Mouse (Mus musculus): Measurements from ENCODE around the gene Rundc3a.

The Rundc3a gene

DNA sequence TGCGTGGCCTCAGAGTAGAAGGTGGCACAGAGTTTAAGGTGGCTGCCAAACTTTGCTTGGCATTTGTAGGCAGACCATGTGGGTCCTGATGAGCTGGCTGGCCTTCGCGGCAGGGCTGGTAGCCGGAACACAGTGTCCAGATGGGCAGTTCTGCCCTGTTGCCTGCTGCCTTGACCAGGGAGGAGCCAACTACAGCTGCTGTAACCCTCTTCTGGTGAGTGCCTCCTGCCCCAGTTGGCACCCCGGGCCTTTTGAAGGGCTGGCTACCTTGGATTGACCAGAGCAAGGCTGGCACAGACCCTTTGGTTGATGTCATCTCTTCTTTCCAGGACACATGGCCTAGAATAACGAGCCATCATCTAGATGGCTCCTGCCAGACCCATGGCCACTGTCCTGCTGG, 39.7 kb downstream of the Rundc3a start:
- no peak for DNase-seq (ENCODE audit: low read depth, low spot score)

DNA sequence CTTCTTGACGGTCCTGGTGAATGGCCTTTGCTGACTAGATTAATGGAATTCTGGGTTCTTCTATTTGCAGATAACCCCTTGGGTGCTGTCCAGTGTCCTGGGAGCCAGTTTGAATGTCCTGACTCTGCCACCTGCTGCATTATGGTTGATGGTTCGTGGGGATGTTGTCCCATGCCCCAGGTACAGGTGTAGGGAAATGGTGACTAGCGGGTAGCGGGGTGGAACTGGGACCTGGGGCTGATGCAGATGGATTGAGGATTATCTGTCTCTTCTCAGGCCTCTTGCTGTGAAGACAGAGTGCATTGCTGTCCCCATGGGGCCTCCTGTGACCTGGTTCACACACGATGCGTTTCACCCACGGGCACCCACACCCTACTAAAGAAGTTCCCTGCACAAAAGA, 40.7 kb downstream of the Rundc3a start:
- DNase-seq (ENCODE audit: low read depth, low spot score): no peak

DNA sequence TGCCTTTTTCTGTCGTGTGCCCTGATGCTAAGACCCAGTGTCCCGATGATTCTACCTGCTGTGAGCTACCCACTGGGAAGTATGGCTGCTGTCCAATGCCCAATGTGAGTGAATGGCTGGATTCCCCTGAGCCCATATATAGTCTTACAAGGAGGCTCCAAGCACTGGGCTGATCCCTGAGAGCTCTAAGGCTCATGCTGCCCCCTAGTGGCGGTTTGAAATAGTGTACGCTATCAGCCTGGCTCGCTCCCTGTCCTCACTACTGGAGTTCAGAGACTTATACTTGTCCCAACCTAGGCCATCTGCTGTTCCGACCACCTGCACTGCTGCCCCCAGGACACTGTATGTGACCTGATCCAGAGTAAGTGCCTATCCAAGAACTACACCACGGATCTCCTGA, 41.2 kb downstream of the Rundc3a start:
- no peak for DNase-seq (ENCODE audit: low read depth, low spot score)

DNA sequence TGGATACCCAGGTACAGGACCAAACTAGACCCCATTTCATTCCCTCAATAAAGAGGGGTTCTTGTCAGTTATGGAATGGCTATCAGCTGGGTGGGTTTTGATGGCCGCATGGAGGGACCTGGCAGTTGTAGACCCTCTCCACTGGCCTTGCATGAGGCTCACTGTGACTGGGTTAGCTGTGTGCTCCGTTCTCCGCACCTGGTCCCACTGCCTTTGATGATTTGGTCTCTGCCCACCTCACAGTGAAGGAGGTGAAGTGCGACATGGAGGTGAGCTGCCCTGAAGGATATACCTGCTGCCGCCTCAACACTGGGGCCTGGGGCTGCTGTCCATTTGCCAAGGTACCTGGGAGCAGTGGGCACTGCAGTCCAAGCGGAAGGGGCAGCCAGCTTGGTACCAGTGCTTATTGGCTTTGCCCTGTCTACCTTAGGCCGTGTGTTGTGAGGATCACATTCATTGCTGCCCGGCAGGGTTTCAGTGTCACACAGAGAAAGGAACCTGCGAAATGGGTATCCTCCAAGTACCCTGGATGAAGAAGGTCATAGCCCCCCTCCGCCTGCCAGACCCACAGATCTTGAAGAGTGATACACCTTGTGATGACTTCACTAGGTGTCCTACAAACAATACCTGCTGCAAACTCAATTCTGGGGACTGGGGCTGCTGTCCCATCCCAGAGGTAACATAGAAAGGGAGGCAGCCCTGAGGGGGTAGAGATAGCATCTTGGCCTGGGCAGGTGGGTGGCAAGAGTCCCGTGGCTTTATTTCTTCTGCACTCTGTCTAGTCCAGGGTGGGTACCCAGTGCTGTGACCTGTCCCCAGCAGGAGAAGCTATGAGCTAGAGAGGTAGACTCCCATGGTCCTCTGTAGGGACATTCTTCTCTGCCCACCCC, 41.9 kb downstream of the Rundc3a start:
- no peak for DNase-seq (ENCODE audit: low read depth, low spot score)

DNA sequence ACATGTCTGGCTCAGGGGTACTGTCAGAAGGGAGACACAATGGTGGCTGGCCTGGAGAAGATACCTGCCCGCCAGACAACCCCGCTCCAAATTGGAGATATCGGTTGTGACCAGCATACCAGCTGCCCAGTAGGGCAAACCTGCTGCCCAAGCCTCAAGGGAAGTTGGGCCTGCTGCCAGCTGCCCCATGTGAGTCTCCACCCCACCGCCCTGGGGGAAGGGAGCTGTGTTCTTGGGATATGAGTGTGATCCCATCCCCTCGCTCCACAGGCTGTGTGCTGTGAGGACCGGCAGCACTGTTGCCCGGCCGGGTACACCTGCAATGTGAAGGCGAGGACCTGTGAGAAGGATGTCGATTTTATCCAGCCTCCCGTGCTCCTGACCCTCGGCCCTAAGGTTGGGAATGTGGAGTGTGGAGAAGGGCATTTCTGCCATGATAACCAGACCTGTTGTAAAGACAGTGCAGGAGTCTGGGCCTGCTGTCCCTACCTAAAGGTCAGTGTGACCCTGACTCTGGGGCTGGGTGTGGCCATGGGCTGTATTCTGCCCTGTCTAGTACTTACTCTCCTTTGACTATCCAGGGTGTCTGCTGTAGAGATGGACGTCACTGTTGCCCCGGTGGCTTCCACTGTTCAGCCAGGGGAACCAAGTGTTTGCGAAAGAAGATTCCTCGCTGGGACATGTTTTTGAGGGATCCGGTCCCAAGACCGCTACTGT, 42.7 kb downstream of the Rundc3a start:
- DNase-seq (ENCODE audit: low read depth, low spot score): no peak

DNA sequence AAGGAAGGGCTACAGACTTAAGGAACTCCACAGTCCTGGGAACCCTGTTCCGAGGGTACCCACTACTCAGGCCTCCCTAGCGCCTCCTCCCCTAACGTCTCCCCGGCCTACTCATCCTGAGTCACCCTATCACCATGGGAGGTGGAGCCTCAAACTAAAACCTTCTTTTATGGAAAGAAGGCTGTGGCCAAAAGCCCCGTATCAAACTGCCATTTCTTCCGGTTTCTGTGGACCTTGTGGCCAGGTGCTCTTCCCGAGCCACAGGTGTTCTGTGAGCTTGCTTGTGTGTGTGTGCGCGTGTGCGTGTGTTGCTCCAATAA, 43.2 kb downstream of the Rundc3a start:
- no peak for DNase-seq (ENCODE audit: low read depth, low spot score)

DNA sequence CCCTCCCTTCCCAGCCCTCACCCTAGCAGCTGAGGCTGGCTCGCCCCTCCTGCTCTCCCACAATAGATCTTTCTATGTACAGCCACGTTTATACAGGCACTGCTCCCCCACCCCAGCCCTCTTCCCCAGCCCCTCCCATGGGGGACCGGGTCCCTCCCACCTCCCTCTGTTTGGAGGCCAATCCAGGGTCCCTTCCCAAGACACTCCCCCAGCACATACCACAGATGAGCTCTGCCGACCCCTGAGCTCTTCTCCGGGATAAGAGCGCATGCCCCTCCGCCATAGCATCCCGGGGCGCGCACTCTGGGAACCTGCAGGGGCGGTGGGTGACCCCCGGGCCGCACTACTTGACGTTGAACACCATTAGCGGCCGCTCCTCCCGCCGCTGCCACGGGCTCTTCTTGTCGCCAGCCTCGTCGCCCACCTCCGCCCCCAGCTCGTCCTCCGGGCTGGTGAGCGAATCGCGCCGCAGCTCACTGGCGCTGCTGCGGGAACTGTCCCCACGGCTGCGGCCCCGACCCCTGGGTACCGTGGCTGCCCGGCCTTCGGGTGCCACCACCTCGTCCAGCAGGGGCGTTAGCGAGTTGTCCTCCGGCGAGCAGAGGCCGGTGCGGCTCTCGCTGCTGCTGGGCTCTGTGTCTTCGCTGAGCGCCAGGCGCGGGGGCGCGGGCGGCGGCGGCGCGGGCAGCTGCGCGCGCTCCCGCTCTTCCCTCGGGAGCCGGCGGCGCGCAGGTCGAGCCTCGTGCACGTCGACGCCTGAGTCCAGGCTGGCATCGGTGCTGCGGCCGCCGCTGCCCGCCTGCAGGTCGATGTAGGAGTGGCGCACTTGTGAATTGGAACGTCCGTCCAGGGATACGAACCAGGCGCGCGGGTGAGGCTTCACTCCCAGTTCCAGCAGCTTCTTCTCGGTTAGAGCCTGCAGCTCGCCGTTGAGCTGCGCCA, 44.2 kb downstream of the Rundc3a start:
- DNase-seq (ENCODE audit: low read depth, low spot score): no peak

DNA sequence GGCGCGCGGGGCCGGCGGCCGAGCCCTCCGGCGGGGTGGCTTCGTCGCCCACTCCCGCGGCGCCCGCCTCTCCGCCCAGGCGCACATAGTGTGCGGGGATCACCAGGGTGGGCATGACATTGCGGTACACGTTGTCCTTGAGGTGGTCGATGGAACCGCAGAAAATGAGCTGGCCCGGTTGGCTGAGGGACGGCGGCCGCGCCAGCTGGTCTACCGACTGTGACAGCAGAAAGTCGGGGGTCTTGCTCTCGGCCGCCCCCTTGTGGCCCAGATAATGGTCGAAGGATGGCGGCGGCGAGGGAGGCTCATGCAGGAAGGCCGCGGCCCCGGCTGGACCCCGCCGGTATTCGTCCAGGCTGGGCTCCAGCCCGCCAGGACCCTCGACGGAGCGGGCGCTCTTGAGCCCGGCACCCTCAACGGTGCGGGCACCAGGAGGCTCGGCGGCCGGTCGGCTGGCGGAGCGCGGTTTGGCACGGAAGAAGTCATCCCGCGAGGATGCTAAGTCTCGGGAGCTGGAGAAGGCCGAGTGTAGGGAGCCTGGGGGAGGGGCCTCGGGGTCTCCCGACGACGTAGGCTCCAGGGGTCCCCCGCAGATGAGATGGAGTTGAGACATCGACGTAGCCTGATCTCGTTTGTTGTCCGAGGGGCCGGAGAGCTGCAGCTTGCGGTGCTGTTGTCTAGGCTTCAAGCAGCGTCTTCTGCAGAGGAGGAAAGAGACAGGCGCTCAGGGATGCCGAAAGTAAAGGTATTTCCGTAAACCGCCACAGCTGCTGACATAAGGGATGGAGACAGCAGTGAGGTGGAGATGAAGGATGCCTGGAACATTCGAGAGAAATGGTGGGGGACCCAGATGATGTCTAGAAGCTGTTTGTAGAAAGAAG, 45.2 kb downstream of the Rundc3a start:
- DNase-seq (ENCODE audit: low read depth, low spot score): no peak

DNA sequence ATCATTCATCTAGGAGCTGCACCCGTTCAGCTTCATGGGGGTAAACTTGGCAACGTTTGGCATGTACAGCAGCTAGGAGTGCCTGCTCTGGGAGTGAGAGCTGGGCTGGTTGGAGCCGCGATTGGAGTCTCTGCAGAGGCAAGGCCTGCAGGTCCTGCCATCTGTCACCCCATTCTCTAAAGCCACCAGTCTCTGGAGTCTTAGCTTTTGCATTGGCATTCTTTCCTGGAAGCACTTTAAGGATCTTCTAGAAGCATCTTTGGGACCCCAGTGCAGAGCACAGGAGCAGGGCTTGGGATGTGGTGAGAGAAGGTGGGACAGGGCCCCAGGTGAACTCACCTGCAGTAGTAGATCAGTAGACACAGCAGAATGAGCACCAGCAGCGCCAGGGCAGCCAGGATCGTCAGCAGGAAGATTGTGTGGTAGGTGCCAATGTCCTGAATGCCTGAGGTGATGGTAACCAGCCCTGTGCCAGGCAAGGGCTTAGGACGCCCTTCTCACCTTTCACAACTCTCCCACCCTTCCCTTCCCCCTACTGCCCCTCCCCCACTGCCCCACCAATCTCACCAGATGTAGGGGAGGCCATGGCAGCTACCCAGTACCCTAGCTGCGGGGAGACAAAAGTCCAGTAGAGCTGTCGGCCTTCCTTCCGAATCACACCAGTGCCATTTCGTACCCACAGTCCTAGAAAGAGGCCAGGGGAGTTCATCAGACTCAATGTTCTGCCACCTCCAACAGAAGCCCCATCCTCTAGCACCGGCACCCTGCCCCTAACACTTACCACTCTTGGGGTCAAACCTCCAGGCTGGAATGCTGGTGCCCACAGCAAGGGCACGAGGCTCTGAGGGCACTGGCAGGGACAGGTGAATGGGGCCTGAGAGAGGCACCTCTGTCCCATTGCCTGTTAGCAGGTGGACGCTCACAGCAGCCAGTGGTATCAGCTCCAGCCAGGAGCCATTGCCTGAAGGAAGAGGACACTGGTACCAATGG, 46.2 kb downstream of the Rundc3a start:
- no peak for DNase-seq (ENCODE audit: low read depth, low spot score)

DNA sequence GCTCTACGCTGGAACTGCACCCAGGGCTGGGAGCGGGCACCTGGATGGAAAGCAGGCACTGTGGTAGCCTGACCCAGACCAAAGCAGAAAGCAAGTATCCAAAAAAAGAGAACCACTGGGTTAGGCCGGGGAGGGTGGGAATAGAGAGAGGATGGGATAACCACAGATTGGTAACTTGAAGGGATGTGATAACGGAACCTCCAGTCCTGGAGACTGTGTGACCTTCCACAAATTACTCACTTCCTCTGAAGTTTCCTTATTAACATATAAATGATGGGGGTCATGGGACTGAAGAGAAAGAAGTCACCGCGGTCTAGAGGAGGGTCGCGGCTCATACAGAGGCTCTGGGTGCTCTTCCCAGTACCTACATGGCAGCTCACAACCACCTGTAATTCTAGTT, 47.1 kb downstream of the Rundc3a start:
- DNase-seq (ENCODE audit: low read depth, low spot score): no peak

DNA sequence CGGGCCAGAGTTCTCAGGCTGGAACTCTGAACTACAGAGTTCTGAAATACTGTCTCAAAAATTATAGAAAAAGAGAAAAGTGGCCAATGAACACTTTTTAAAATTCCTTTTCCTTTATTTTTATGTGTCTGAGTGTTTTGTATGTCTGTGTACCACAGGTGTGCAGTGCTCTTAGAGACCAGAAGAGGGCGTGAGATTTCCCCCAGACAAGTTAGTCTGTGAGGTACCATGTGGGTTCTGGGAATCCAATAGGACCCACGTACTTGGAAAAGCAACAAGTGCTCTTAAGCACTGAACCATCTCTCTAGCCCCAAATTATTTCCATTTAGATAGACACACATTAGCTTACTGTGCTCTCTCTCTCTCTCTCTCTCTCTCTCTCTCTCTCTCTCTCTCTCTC, 48.2 kb downstream of the Rundc3a start:
- no peak for DNase-seq (ENCODE audit: low read depth, low spot score)

DNA sequence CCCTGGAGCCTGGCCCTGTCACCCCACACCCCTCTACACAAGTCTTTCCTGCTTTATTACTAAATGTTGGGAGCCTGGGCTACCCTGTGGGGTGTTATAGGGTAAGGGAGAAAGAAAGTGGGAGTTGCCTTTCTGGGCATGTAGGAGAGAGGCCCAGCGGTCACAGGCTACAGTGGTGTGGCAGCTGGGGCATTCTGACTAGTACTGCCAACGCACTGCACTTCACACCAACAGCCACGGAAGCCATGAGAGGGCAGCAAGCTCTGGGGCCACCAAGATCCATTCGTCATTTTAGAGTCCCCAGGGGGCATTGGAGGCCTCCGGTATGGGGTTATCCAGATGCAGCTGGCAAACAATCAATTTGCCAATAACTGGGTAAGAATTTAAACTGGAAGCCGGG, 48.9 kb downstream of the Rundc3a start:
- DNase-seq (ENCODE audit: low read depth, low spot score): no peak

DNA sequence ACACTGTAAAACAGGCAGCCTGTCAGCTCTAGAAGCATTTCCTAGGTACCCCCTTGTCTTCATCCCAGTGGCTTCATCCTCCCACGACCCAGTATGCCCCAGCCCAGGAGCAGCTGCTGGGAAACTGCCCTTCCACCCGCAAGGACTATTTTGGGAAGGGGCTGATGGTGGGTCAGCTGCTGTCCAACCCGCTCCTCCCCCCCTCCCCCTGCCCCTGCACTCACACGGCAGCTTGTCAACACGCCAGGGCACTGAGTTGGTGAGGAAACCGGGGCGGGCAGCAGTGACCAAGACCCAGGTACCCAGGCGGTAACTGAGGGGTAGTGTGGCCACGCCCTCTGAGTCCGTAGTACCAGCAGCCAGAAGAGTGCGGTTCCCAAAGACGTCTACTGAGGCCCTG, 50.5 kb downstream of the Rundc3a start:
- no peak for DNase-seq (ENCODE audit: low read depth, low spot score)

DNA sequence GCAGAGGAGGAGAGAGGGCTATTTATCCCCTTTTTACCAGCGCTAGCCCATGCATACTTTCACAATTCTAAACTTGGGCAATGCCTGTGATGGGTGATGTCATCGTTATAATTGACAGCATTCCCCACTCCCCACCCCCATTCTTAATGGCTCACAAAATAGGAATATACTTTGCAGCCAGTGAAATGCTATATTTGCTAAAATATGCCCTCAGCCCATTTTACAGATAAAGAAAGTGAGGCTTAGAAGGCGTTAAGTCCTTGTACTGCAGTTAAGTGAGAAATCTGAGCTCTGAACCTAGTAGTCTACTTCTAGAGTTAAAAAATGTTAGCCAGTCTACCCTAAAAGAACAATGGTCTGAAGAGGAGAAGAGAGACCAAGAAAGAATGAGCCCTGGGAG, 51.1 kb downstream of the Rundc3a start:
- no peak for DNase-seq (ENCODE audit: low read depth, low spot score)

DNA sequence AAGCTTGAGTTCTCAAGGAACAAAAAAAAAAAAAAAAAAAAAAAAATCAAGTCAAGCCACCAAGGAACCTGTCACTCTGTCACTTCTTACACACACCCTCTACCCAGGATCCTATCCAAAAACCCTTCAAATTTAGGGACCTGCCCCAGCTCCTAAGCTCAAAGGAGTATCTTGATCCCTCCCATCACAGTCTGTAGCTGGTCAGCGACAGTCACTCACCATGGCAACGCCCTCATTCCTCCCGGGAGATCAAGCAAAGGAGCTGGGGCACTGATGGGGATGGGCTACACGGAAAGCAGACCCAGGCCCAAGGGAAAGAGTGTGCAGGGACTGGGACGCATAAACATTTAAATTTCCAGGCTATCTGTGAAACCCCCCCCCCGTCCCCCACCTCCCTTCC, 51.6 kb downstream of the Rundc3a start:
- DNase-seq (ENCODE audit: low read depth, low spot score): no peak

DNA sequence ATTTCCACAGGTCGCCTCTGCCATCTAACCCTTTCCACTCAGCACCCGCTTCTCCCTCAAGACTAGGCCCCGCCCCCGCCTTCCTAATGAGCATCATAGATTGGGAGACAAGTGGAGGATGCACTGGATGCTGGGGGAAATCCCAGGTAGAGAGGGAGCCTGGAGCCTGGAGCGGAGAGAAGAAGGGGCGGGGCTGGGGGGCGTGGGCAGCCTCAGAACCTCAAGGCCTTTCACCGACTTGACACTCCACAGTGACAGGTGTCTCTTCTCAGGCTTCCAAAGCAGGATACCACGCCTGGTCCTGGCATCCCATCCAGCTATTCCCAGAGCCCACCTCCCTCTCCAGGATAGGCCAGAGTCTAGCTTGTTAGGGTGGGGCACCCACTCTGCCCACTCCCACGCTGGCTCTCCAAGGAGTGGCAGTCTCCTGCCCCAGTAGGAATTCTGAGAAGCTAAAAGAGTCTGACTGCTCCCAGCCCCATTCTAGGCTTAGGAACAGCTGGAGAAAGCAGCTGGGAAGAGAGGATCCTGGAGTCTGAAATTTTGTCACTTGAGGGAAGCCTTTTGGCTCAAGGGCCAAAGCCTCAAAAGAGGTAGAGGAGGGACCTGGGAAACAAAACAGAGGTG, 52.2 kb downstream of the Rundc3a start:
- DNase-seq (ENCODE audit: low read depth, low spot score): no peak

DNA sequence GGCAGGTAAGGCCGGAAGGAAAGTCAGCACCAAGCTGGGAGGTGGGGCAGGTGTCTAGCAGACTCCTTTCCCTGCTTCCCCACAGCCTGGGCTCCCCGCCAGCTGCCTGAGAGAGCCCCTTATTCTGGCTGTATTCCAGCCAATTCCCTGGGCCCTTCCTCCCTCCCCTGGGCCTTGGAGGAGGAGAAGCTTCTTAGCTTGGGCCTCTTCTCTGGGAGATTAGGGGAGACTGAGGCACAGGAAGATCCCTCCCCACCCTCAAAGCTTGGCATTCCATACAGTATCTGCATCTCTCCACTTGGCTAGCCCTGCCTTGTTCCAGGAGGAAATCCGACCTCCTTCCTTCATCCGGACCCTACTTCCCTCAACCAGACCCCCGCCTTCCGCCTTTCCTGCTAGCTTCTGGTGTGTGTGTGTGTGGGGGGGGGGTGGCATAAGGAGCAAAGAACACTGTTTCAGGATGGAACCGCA, 52.7 kb downstream of the Rundc3a start:
- no peak for DNase-seq (ENCODE audit: low read depth, low spot score)

DNA sequence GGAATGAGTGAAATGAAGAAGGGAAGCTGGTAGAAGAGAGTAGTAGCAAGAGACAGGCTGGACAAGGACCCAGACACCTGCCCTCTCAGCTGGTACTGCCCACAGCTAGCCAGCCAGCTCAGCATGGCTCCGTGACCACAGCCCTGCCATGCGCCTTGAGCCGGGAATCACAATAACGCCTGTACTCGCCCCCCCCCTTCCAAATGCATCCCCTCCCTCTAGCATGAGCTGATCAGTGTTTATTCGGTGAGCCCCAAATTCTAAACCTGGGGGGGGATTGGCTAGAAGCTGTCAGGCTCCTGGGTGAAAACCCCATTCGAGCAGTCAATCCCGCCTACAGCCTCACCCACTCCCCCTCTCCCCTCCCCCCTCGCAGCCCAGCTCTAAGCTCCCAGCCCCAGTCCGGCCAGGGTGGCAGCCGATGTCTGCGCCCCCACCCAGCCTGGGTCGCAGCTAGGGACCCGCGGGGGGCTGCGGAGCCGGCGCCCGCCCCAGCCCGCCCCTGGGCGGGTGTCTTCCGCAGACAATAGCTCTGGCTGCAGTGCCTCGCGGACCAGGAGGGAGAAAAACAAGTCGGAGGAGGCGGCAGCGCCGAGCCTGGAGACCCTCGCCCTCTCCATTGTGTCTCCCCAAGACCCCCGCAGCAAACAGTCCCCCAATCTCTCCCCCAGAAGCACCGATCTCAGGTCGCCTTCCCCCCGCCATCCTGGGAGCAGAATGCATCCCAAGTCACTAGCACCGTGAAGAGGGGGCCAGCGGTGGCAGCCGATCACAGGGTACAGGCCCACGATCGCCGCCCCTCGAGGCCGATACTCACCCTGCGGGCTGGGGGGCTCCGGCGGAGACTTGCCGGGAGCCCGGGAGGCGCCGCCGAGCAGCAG, 53.6 kb downstream of the Rundc3a start:
- no peak for DNase-seq (ENCODE audit: low read depth, low spot score)

All from brain, embryonic 18.5 days (tissue).